Mouse (Mus musculus) forebrain, embryonic 11.5 days (tissue): ENCODE measurements around the gene Hjurp. TPM values are rescaled to one million over a fixed set of nuclear protein-coding genes. Genes with fewer than 3 reads are reported as not detected.
A peak's percentile ranks its signal among the peaks of the same experiment; 100 is the strongest.

Experiments used
- ATAC-seq: fragments of 200-750 bp; cut with Nextera tagmentation; replicated peaks from 2 replicates; pipeline ENCODE4 v1.8.0; 2017; ENCODE audit warnings: moderate TSS enrichment; ENCODE audit not compliant: low FRiP score
- DNase-seq: peaks from one replicate; pipeline ENCODE4 v3.0.0-alpha.2; 2017; ENCODE audit warnings: low spot score
- H3K27ac ChIP-seq: fragments of 300-500 bp; sonication (generic); 2 replicates; pipeline ENCODE4 v1.5.1; 2014; ENCODE audit warnings: low read depth, low read length
- H3K27me3 ChIP-seq: fragments of 300-500 bp; sonication (generic); 2 replicates; pipeline ENCODE4 v1.6.1; 2014; ENCODE audit warnings: mild to moderate bottlenecking, low read length, mixed read lengths; ENCODE audit not compliant: control insufficient read depth, insufficient read depth
- H3K36me3 ChIP-seq: fragments of 300-500 bp; sonication (generic); 2 replicates; pipeline ENCODE4 v1.6.1; 2014; ENCODE audit warnings: mild to moderate bottlenecking, low read length, moderate library complexity, mixed read lengths; ENCODE audit not compliant: control insufficient read depth, insufficient read depth
- H3K4me1 ChIP-seq: fragments of 300-500 bp; sonication (generic); replicated peaks from 2 replicates; pipeline ENCODE4 v1.6.1; 2014; ENCODE audit warnings: low read length, mixed read lengths; ENCODE audit not compliant: control insufficient read depth, insufficient read depth
- H3K4me2 ChIP-seq: fragments of 300-500 bp; sonication (generic); 2 replicates; pipeline ENCODE4 v1.6.1; 2014; ENCODE audit warnings: low read depth, mild to moderate bottlenecking, low read length, moderate library complexity, mixed read lengths; ENCODE audit not compliant: severe bottlenecking
- H3K4me3 ChIP-seq: fragments of 300-500 bp; sonication (generic); 2 replicates; pipeline ENCODE4 v1.5.1; 2014; ENCODE audit warnings: low read depth, low read length
- H3K9ac ChIP-seq: fragments of 300-500 bp; sonication (generic); 2 replicates; pipeline ENCODE4 v1.6.1; 2014; ENCODE audit warnings: low read length
- H3K9me3 ChIP-seq: fragments of 300-500 bp; sonication (generic); 2 replicates; pipeline ENCODE4 v1.6.1; 2016; ENCODE audit warnings: low read length, mixed read lengths; ENCODE audit not compliant: control insufficient read depth
- WGBS: fragments of 180-500 bp; shearing (Covaris S2); extraction: QIAGEN DNeasy Blood & Tissue Kit; methylation state at CpG from one replicate; pipeline ENCODE4 v1.1.7; 2014; 5-methylcytosine and 5-hydroxymethylcytosine counted together
- polyA plus RNA-seq: library from polyadenylated mRNA; unstranded; fragments of >200 nt; fragmentation: Nextera tagmentation; extraction: Ambion mirVana; gene quantifications from 2 replicates; pipeline ENCODE4 v1.2.1, GENCODE M21; 2014

Hjurp gene
- polyA plus RNA-seq, 1 experiment from 2014 or later: 223 TPM

DNA sequence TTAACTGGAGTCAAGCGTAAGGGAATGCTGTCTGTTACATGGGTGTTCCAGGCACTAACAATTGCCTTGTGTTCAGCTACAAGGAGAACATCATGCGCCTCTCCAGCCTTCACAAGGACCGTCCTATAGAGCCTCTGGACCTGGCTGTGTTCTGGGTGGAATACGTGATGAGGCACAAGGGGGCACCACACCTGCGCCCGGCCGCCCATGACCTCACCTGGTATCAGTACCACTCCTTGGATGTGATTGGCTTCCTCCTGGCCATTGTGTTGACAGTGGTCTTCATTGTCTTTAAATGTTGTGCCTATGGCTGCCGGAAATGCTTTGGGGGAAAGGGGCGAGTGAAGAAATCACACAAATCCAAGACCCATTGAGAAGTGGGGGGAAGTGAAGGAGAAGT, 59.4 kb downstream of the Hjurp start:
- Histone ChIP-seq H3K27me3 (no peaks in the 10 kb centered on the region), H3K27ac (no peak overlapping the region), H3K36me3 (no peaks in the 10 kb centered on the region), H3K4me3 (no peak overlapping the region), H3K9ac (no peak overlapping the region), H3K4me2 (no peak overlapping the region), H3K4me1 (no peaks in the 10 kb centered on the region), H3K9me3 (peaks cover 45% of the 10 kb centered on the region)
- DNase-seq (peak; percentile 64), ATAC-seq (no peak)
- 72% methylated on average over 9 of the region's 9 CpGs for WGBS

DNA sequence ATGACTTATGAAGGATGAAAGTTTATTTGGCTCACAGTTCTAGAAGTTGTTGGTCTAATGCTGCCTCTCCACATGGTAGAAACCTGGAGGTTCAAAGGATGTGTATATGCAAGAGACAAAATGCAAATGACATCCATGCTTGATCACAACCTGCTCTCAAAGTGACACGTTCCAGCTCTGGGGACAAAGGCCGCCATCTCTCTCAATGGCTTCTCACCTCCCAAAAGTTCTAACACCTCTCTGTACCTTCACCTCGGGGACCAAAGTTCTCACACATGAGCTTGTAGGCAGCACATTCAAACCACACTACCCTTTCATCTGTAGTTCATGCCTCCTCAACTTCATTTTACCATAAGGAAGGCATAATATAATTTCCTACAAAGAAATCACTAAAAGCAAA, 59.9 kb downstream of the Hjurp start:
- Histone ChIP-seq H3K9me3 (peaks cover 50% of the 10 kb centered on the region), H3K36me3 (no peaks in the 10 kb centered on the region), H3K4me1 (no peaks in the 10 kb centered on the region), H3K27ac (no peak overlapping the region), H3K9ac (no peak overlapping the region), H3K27me3 (no peaks in the 10 kb centered on the region), H3K4me3 (no peak overlapping the region), H3K4me2 (no peak overlapping the region)
- ATAC-seq (no peak), DNase-seq (no peak)
- WGBS: 48% methylated on average over 3 of the region's 3 CpGs

- no peak overlapping the region for H3K9ac ChIP-seq
- H3K27ac ChIP-seq: no peak overlapping the region
- no peak overlapping the region for H3K4me3 ChIP-seq
- peaks cover 53% of the 10 kb centered on the region for H3K9me3 ChIP-seq
- H3K4me2 ChIP-seq: no peak overlapping the region
- no peak for ATAC-seq
- WGBS: 68% methylated on average over 2 of the region's 2 CpGs
- H3K27me3 ChIP-seq: no peaks in the 10 kb centered on the region
- no peaks in the 10 kb centered on the region for H3K36me3 ChIP-seq
- peak; percentile 55 for DNase-seq
- H3K4me1 ChIP-seq: no peaks in the 10 kb centered on the region
Observed at GRCm38 (mm10) chr1:88217144-88217543, 60.3 kb downstream of the Hjurp start.

- Histone ChIP-seq H3K4me2 (no peak overlapping the region), H3K27me3 (no peaks in the 10 kb centered on the region), H3K9ac (no peak overlapping the region), H3K27ac (no peak overlapping the region), H3K4me3 (no peak overlapping the region), H3K4me1 (no peaks in the 10 kb centered on the region), H3K36me3 (no peaks in the 10 kb centered on the region), H3K9me3 (peaks cover 57% of the 10 kb centered on the region)
- WGBS: 54% methylated on average over 2 of the region's 2 CpGs
- no peak for ATAC-seq
- DNase-seq: peak; percentile 51
Observed at GRCm38 (mm10) chr1:88216551-88216950, 60.9 kb downstream of the Hjurp start.

DNA sequence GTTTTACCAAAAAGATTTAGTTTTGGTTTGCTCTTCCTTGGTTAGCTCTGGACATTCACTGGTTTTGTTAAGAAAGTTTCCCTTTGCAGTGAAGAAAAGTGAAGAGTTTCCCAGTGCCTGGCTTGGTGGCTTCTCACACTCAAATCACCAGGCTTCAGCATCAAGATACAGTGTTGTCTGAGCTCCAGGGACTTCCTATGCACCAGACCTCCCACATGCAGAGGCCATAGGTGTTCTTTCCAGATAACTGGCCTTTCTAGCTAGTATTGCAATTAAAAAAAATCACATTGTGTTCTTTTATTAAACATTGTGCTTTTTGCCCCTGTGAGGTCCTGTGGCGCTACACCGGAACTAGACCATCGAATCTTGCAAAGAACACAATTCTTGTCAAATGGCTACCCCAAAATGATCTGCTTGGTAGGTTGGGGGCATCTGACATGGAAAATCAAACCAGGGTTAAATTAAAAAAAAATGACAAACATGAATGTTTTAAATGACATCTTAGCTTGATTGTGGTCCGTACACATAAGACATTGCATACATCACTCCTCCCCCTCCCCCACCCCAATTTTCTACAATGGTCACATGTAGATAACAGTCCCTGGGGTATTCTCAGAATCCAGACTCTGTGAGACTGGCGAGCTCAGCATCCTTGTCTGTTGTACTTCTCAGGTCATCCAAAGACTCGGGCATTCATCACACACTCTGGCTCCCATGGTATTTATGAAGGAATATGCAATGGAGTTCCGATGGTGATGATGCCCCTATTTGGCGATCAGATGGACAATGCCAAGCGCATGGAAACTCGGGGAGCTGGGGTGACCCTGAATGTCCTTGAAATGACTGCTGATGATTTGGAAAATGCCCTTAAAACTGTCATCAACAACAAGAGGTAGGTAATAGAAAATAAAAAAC, 61.7 kb downstream of the Hjurp start:
- H3K9me3 ChIP-seq: peaks cover 60% of the 10 kb centered on the region
- H3K4me1 ChIP-seq: no peaks in the 10 kb centered on the region
- ATAC-seq (no peak), DNase-seq (peak; percentile 54)
- no peaks in the 10 kb centered on the region for H3K36me3 ChIP-seq
- no peaks in the 10 kb centered on the region for H3K27me3 ChIP-seq
- no peak overlapping the region for H3K9ac ChIP-seq
- no peak overlapping the region for H3K27ac ChIP-seq
- no peak overlapping the region for H3K4me2 ChIP-seq
- WGBS: 71% methylated on average over 10 of the region's 10 CpGs
- H3K4me3 ChIP-seq: no peak overlapping the region

GRCm38 (mm10) chr1:88214462-88214952, 62.9 kb downstream of the Hjurp start:
- H3K9ac ChIP-seq: no peak overlapping the region
- H3K4me2 ChIP-seq: no peak overlapping the region
- H3K4me3 ChIP-seq: no peak overlapping the region
- no peak overlapping the region for H3K27ac ChIP-seq
- ATAC-seq (no peak), DNase-seq (peak; percentile 51)
- no peaks in the 10 kb centered on the region for H3K4me1 ChIP-seq
- 80% methylated on average over 2 of the region's 2 CpGs for WGBS
- H3K36me3 ChIP-seq: no peaks in the 10 kb centered on the region
- H3K27me3 ChIP-seq: no peaks in the 10 kb centered on the region
- peaks cover 60% of the 10 kb centered on the region for H3K9me3 ChIP-seq

DNA sequence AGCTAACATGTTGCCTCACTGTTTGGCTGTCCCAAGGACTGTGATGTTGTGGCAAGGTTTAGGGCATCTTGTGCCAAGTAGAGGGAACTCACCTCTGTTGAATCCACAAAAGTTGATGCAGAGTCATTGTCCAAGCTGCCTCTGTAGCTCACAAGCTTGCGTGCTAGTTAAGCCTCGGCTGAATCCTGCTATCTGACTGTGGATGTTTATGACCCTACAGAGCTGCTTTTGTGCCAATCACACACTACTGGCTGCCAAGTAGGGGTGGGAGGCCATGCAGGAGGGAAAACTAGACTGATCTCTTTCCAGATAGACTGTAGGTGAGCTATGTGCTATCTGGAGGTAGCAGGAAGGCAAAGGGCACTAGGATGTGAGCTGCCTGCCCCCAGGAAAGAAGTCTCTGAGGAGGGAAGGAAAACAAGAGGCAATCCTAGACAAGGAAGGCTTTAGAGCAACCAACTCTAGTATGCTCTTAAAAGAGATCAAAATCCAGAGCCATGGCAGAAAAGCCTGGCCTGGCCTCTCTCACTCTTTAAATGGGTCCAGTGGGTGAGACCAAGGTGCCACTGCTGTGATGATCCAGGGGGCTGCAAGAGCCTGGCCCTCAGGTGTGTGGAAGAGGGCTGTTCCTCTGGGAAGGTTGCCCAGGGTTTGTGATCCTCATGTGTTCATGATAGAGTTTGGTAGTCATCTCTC, 63.5 kb downstream of the Hjurp start:
- no peak overlapping the region for H3K27ac ChIP-seq
- WGBS: 86% methylated on average over 2 of the region's 2 CpGs
- H3K4me3 ChIP-seq: no peak overlapping the region
- no peaks in the 10 kb centered on the region for H3K27me3 ChIP-seq
- no peak overlapping the region for H3K9ac ChIP-seq
- peaks cover 60% of the 10 kb centered on the region for H3K9me3 ChIP-seq
- ATAC-seq (no peak), DNase-seq (peak; percentile 66)
- no peaks in the 10 kb centered on the region for H3K4me1 ChIP-seq
- H3K4me2 ChIP-seq: no peak overlapping the region
- H3K36me3 ChIP-seq: no peaks in the 10 kb centered on the region

DNA sequence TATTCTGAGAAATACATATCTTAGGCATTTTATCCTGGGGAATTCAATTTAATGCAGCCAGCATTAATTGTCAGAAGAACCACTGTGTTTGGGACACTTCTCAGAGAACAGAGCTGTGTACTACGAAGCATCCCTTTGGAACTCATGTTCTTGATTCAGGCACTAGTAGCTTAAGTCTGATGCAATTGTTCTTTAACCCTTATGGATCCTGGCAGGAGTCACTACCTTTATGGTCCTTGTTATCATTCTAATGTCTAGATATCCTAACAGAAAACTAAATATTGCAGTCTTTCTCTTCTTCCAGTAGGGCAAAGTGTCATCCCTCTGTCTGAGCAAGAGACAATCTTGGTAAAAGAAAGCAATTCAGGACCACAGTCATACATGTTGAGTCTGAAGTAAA, 64.4 kb downstream of the Hjurp start:
- Histone ChIP-seq H3K4me1 (no peaks in the 10 kb centered on the region), H3K36me3 (no peaks in the 10 kb centered on the region), H3K9ac (no peak overlapping the region), H3K27ac (no peak overlapping the region), H3K27me3 (no peaks in the 10 kb centered on the region), H3K4me2 (no peak overlapping the region), H3K4me3 (no peak overlapping the region), H3K9me3 (peaks cover 60% of the 10 kb centered on the region)
- 79% methylated on average over 1 of the region's 1 CpGs for whole genome bisulfite sequencing
- DNase-seq (no peak), ATAC-seq (no peak)
